Mouse (Mus musculus) liver, postnatal 0 days (tissue): ENCODE results near the gene Bmp5.

ENCODE experiments used
- CTCF ChIP-seq: sonication (generic); IDR thresholded peaks from 2 replicates; pipeline ENCODE4 v1.5.1; 2016; ENCODE audit warnings: antibody characterized with exemption, low read depth
- EP300 ChIP-seq: IDR thresholded peaks from 2 replicates; pipeline ENCODE4 v1.6.1; 2016; ENCODE audit warnings: antibody characterized with exemption, low read depth, mild to moderate bottlenecking

DNA sequence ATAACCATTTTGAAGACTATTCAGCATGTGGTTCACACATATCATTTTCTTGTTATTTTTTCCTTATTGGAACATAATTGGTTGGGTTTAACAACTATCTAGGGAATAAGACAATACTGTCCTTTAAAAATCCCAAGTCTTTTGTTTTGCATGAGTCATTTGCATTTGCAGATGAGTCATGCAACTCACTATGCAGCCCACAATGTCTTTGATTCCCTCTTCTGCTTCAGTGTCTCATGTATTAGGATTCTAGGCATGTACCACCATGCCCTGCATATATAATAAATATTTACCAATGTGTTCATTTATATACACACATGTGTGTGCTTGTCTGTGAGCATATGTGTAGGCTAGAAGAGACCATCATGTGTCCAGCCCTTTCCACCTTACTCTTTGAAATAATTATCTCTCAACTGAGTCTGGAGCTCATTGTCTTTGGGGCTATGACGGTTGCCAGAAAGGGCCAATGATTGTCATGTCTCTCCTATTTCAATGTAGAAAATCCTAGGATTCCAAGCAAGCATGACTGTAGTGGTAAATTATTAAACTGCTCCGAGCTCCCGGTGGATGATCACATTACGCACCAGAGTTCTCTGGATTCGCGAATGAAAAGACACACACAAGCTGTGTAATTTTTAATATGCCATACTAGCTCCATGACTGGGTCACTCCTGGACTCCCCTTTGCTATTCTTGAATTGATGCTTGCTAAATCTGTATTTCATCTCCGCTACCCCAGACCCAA, 111.8 kb downstream of the Bmp5 start:
- TF ChIP-seq CTCF = no peak
- TF ChIP-seq EP300 = no peak
